Mouse (Mus musculus) common myeloid progenitor, adult 5-6 weeks (primary cell): Measurements from ENCODE around the gene Vps39. TPM values are rescaled to one million over a fixed set of nuclear protein-coding genes. Genes with fewer than 3 reads are reported as not detected.

Experiments used
- ATAC-seq: replicated peaks from 2 replicates; pipeline ENCODE4 v1.8.0; 2016; ENCODE audit warnings: low read depth, mild to moderate bottlenecking, moderate TSS enrichment, inconsistent platforms; ENCODE audit not compliant: poor library complexity, severe bottlenecking
- total RNA-seq: library from RNA; stranded (forward); fragments of 200-1000, 187-1606 nt; gene quantifications from 2 replicates; pipeline ENCODE4 v1.2.3, GENCODE M21; 2017

The Vps39 gene
- total RNA-seq, 1 experiment from 2014 or later, result 42.8 TPM

GRCm38 (mm10) chr2:120301076-120301475 is 51.9 kb downstream of the Vps39 start:
- no peak for ATAC-seq

- ATAC-seq, result no peak
These were observed 53.1 kb downstream of the Vps39 start for GRCm38 (mm10) chr2:120299866-120300265.

- peak; percentile 52; the same call in 1 of the 2 replicates for ATAC-seq
These were observed 56.8 kb downstream of the Vps39 start for GRCm38 (mm10) chr2:120296160-120296559.

- no peak for ATAC-seq
These were observed 61.4 kb downstream of the Vps39 start for GRCm38 (mm10) chr2:120291471-120292078.

GRCm38 (mm10) chr2:120288995-120289394 is 63.9 kb downstream of the Vps39 start, which contains the start of gene Pla2g4d:
Gene Pla2g4d (minus strand): TSS chr2:120289197.
- ATAC-seq, result no peak

GRCm38 (mm10) chr2:120288401-120288800 is 64.5 kb downstream of the Vps39 start:
- ATAC-seq, result no peak

- no peak for ATAC-seq
These were observed 67.3 kb downstream of the Vps39 start for GRCm38 (mm10) chr2:120285639-120286038.

GRCm38 (mm10) chr2:120284705-120285104 is 68.2 kb downstream of the Vps39 start:
- ATAC-seq, result no peak

GRCm38 (mm10) chr2:120284094-120284493 is 68.8 kb downstream of the Vps39 start:
- ATAC-seq, result no peak

- ATAC-seq, result no peak
These were observed 69.4 kb downstream of the Vps39 start for GRCm38 (mm10) chr2:120283550-120283949.

GRCm38 (mm10) chr2:120281221-120281620 is 71.7 kb downstream of the Vps39 start:
- no peak for ATAC-seq

GRCm38 (mm10) chr2:120279961-120280360 is 73.0 kb downstream of the Vps39 start:
- ATAC-seq, result peak; percentile 77

GRCm38 (mm10) chr2:120276951-120277350 is 76.0 kb downstream of the Vps39 start:
- no peak for ATAC-seq

- peak; percentile 77 for ATAC-seq
These were observed 84.3 kb downstream of the Vps39 start for GRCm38 (mm10) chr2:120268635-120269034.

Other genes with a start within 250 kb of the Vps39 start
- gene Ehd4, start 198.5 kb downstream of the Vps39 start, total RNA-seq, result 28.3 and 31.0 TPM in 2 replicates
- not detected in 2 replicates for gene Pla2g4e, start 107.8 kb downstream of the Vps39 start, total RNA-seq
- gene Pla2g4d, start 63.9 kb downstream of the Vps39 start, total RNA-seq, result not detected in 2 replicates
- 0.27 TPM in 1 of 2 replicates, not detected in the other for gene Pla2g4f, start 39.0 kb downstream of the Vps39 start, total RNA-seq
- gene Ganc, start 50.8 kb upstream of the Vps39 start, total RNA-seq, result 20.6 and 21.9 TPM in 2 replicates
- gene Tmem87a, start 51.0 kb upstream of the Vps39 start, total RNA-seq, result 49.7 and 63.7 TPM in 2 replicates
- gene Capn3, start 102.9 kb upstream of the Vps39 start, total RNA-seq, result 1.2 and 1.7 TPM in 2 replicates
- gene Zfp106, start 210.7 kb upstream of the Vps39 start, total RNA-seq, result 81.8 and 174 TPM in 2 replicates
- gene Snap23, start 214.5 kb upstream of the Vps39 start, total RNA-seq, result 65.1 and 76.5 TPM in 2 replicates